Mouse (Mus musculus) R1 (cell line): ENCODE measurements at regions not wholly inside any gene's neighbourhood (a gene's known extent, or its start where the extent isn't known, plus 50 kb on each side); places are given as distances from the start of the nearest gene placed in this dataset.
"Not testable (repeated sequence)": the region's sequence is repeated elsewhere in the genome, so short reads cannot be mapped to it uniquely, and the experiment has no call there.

ENCODE experiments used
- DNase-seq: peaks from one replicate; pipeline ENCODE4 v3.0.0-alpha.2; 2018; ENCODE audit warnings: low read depth, low spot score

DNA sequence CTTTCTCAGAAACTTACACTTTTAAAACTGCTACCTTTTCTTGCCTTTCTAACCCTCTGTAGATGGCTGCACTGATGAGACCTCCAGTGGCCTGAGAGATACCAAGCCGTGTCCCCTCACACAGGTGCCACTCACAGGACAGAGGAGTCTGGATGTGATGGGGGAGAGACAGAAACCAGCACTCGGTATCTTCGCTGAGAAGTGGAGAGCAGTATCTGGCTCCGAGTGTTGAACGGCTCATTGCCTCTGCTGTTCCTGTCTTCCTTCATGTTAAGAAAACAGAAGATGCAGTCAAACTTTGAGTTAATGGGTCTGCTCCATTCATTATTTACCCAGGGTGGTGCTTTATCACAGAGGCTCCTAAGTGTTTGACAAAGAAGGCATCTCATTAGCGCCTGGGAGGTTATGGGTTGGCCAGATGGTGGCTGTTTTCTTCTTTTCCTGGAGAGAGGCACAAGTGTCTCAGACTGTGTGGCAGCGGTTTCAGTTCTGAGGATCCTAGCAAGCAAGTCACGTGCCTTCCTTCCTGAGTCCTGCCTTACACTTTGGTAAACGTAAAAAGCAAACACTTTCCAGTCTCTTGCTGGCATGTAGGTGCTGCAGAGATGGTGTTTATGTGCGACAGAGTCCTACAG, 248.6 kb downstream of the Sec16b start:
- DNase-seq = no peak

DNA sequence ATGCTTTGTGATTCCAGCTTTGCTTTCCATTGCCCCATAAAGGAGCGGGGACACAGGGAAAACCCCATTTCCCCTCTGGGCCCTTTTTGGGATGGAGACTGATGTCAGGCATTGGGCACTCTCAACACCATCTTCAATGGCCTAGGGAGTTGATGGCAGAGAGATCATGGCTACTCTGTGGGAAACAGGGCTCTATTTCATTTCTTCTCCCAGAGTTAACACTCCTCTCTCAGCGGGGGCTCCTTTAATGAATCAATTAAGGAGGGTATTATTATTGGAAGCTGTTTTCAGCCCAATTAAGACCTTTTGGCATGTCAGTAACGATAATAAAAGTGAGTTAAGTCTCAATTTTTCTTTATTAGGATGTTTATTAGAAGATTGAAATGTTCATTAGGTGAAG, 250.4 kb downstream of the Sec16b start:
- DNase-seq = no peak

DNA sequence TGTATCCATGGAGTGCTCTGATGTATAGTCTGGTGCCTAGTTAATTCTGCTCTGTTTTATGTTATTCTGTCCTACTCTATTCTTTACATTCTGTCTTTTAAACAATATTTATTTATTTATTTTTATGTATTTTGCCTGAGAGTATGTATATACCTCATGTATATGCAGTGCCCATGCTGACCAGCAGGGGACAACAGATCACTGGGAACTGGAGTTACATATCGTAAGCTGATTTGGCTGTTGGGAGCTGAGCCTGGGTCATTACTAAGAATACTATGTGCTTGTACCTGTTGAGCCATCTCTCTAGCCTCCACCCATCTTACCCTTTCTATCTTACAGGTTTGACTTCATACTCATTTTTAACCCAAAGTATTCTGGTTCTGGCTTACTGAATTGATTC, 251.8 kb downstream of the Sec16b start:
- peak; percentile 47 for DNase-seq

DNA sequence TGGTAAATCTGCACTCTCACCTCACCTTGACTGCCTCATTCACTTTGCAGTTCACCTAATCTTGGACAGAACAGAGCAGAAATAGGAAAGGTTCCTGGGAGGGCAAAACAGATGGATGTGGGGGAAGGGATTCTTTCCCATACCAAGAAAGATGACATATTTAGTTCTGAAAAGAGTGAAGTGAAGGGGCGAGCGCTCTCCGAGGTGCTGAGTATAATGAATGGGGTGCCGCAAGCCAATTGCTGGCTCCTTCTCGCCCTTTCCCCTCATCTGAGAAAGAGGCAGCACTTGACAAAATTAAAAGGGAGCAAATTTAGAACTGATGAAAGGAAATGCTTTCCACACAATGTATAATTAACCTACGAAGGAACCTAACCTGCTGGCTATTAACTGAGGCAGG, 261.7 kb downstream of the Sec16b start:
- peak; percentile 17 for DNase-seq

DNA sequence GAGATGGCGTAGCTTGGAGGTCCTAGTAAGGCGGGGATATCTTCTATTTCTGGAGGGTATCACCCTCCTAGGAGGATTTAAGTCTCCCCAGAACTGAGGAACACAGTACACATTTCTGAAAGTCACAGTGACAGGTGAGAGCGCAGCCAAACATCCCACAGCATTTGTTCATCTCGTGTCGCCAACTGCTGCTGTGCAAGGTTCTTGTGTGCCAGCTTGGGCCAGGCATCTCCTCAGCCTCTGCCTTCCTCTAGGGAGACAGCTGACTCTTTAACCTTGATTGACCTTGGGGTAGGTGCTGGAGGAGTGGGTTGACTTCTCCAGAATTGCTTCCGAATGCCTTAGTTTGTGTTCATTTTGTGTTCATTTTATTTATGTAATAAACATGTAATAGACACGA, 291.2 kb downstream of the Sec16b start:
- no peak for DNase-seq

DNA sequence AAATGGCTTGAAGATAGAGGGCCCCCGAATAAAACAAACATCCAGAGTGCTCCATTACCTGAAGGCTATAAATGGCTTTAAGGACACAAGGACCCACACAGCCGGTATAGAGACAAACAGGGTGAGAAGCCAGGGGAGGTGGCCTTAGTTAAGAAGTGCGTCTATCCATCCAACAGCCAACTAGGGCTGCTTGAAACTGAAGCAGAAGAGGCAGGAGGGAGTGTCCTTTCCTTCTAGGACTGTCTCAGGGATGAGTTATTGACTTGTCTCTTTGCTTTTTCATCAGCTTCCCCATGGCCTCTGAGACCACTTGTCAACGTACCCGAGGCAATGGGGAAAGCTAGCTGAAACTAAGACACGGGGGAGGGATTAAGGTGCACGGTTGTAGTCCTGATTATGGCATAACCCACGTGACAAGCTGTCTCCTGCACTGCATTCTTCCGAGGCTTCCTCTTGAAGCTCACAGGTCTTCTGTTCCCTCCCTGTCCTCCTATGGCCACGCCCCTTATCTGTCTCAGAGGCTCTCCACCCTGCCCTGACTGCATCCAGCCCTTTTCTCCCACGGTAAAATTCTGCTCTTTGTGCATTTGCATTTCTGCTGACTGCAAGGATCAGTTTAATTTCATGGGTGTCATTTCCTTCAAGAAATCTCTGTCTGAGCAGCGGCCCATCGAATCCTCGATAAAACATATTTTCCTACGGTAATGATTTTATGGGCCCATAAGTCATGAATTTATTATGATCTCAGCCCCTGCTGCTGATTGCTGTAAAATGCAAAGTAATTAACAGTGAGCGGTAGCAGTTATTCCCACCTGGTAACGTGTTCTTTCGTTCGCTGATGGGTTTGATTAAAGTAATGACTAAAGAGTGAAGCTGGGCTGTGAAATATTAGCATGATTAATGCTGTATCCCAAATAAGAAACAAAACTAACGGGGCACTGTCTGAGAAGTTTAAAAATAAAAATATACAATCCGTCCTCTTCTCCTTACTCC, 292.3 kb downstream of the Sec16b start:
- peak; percentile 3 for DNase-seq

DNA sequence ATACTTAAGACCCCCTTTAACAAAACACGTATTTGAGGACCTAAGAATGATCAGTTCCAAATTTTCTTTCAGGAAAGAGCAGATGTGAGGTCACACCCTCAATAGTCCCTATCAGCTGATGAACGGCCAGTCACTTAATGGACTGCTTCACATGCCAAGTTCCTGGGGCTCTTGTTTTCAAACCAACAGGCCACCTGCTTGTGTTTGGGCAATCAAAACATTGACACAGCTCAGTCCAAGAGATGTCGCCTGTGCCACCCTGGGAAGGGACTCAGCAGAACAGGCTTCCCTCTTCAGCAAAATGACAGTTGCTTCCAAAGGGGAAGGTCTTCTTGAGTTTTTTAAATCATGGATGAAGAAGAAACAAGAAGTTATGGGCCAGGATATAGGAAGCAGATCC, 294.6 kb downstream of the Sec16b start:
- DNase-seq = no peak

DNA sequence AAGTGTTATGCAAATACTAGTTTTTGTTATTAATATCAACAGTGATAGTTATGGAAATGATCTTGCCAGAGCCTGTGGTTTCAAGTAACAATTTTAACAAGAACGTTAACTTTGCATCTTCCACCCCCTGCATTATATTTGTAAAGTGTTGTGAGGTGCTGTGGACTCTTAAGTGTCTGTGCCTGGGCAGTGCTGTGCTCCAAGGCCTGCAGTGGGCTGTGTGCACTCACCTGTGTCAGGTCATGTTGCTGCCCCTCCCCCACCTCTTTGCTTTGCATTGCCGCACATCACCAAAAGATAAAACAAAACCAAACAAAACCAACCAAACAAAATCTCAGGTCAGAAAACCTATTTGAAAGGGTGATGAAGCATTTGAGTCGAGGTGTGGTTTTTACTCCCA, 297.7 kb downstream of the Sec16b start:
- no peak for DNase-seq

DNA sequence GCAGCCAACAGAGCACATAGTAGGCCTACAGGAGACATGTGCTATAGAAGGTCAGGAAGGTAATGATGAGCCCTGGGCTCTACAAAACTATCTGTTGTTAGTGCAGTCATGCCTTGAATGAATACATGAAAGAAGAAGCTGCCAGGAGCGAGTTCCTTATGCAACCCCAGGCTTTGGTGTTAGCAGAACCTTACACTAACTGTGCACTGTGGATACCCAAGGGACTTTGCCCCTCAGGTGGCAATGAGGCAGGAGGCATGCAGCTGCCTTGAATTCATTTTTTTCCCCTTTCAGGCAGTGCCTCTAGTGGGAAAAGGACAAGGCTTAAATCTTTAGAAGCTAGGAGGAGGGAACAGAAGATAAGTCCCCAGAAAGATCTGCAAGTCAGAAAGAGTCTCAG, 299.8 kb downstream of the Sec16b start:
- no peak for DNase-seq

DNA sequence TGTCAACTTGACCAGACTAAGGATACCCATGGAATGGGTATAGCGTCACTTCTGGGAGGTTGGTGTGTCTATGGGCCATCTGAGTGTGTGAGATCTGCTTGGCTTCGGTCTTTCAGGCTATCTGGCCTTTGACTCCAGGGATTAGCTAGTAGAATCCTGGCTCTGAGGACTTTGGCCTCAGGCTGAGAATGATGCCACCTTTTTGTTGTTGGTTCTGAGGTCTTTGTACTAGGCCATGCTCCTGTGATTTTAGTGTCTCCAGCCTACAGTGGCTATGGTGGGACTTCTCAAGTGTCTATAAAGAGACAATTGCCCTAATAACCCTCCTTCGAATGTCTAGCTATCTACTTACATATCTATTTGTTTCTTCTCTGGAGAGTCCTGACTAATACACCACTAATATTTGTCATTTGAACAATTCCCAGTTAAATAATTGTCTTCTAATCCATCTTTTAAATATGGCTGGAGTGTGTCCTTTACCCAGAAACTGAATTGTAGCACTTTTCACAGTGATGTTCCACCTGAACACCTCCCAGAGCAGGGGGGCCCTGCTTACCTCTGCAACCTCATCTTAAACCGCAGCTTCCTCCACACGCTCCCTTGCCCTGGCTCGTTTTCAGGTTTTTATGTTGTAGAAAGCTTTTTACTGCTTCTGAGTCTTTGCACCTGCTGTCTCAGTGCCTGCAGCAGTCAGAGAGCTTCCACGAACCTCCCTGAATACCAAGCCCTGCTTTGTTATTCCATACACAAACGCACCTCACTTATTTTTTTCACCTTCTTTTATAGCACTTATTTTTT, 303.3 kb downstream of the Sec16b start:
- DNase-seq = no peak

DNA sequence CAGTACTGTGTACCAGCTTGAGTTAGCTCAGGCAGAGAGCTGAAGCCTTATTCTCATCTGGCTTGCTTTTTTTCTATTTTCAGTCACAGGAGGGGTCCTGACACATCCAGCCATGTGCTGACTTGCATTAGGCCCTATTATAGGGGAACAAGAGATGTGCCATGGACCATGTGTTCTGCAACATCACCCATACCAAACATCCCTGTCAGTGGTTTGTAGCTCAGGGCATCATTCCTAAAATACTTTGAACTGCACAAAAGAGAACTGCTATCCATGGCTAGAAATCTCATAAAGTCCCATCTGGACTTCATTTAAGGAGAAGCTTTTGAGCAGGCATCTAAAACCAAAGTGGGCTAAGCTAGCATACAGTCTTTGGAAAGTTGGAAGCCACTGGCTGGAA, 304.1 kb downstream of the Sec16b start:
- no peak for DNase-seq

DNA sequence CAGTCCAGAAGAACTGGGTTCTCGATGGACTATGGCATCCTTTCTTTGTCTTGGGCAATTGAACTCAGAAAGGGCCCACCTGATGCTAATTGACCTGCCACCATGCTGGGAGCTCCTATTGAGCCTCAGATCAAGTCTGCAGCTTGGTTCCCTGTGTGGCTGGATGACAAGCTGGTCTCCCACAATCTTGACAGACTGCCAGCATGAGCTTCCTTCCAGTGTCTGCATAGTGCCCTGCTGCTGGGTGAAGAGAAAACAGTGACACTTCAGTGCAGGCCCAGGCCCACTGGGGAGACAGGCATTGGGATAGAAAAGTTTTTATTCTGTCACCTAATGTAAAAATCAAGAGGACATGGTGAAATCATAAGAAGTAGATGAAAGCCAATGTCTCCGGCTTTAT, 321.4 kb downstream of the Sec16b start:
- DNase-seq = no peak

DNA sequence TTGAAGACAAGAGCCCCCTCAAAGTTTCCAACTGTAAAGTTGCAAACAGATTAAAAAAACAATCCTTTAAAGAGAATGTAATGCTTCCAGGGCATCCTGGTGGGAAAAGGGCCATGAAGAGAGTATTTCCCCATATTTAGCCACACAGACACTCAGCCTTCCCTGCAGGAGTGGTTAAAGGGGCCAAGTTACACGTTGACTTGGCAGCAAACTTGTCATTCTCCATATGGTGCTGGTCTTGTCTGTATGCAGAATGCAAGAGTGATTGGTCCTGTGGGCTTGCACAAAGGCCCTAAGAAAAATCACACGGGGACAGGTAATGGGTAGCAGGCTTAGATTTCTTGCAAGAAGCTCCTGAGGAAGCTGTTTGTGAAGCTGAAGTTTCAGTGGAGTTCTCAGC, 325.0 kb downstream of the Sec16b start:
- DNase-seq = no peak

DNA sequence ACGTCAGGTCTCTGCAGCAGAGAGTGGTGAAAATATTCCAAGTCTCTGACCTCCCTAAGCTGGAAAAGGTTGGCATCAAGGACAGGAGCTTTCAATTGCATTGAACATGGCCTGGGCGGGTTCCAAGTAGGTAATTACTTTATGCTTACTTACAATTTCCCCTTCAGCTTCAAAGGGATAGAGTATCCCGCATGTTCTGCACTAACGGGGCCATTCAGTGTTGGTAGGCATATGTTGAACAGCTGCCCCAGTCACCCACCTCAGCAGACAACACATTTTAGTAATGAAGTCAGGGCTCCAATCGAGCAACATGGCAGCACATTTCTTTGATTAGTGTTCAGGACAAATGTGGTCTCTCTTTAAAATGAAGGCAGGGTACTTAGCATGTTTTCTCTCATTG, 366.2 kb downstream of the Sec16b start:
- no peak for DNase-seq

DNA sequence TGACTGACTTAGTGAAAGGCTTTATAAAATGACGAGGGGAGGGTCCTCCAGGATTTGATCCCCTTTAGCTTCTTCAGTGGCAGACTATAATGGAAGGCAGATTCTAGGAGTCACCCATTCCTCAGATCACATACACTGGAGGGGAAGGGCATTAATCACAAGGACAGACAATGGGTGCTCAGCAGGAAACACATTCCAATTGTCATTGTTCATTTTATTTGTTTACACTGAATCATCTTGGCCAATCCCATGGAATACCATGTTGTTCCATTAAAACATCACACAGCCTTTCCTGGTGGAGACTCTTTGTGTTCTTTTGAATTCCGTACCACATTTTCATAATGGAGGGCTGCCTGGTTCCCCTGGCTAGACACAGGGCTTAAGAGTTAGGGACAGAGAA, 368.5 kb downstream of the Sec16b start:
- peak; percentile 63 for DNase-seq

DNA sequence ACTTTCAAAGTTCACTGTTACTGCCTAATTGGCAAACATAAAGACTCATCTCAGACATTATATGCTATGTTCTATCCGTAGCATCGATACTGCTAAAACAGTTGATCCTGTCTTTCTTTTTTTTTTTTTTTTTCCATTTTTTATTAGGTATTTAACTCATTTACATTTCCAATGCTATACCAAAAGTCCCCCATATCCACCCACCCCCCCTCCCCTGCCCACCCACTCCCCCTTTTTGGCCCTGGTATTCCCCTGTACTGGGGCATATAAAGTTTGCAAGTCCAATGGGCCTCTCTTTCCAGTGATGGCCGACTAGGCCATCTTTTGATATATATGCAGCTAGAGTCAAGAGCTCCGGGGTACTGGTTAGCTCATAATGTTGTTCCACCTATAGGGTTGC, 370.6 kb downstream of the Sec16b start:
- DNase-seq = not testable (repeated sequence)

DNA sequence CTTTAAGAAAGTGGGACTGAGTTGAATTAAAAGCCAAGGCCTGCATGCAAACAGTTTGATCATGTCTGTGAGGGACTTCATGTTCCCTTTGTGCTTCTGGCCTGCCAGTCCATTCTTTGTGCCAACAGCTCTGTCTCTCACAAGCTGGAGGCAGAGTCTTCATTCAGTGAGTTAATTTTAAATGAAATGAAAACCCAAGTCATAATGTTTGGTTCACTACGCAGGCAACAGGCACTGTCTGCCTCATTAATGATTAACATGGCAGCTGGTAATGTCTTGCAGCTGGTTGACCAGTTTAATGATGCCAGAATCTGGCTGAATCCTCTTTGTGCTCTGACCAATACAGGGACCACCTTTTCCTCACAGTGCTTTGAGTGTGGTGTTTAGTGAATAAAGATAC, 380.6 kb downstream of the Sec16b start:
- no peak for DNase-seq

DNA sequence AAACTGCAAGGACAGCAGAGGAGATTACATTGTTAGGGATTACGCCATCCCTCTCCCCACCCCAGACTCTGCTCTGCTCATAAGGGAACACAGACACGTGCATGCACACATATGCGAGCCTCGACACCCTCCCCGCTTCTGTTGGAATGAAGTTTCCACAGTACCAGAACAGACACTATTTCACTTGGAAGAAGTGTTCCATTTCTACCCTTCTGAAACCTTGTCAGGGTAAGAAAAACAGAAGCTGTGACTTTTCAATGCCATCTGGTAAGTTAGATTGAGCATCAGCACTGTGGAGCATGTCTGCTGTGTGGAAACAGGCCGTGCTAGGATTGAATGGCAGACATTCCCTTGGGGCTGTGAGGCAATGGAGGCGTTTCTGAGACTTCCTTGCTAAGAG, 382.0 kb downstream of the Sec16b start:
- DNase-seq = no peak

DNA sequence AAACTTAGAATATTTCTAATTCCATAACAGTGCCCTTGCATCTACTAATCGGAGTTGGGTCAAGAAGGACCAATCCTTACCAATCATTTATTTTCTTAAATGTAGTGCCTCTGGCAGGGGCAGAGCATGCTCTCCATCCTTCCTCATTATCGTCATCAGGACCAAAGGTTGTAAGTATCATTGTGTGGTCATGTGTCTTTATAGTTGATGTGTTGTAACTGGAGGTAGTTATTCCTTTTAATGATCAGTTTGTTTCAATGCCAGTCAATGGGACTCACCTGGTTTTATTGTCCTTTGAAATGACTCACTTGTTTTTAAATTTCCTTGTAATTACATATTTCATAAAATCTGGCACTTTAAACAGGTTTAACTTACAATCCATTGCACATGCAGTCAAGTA, 399.6 kb downstream of the Sec16b start:
- DNase-seq = no peak

DNA sequence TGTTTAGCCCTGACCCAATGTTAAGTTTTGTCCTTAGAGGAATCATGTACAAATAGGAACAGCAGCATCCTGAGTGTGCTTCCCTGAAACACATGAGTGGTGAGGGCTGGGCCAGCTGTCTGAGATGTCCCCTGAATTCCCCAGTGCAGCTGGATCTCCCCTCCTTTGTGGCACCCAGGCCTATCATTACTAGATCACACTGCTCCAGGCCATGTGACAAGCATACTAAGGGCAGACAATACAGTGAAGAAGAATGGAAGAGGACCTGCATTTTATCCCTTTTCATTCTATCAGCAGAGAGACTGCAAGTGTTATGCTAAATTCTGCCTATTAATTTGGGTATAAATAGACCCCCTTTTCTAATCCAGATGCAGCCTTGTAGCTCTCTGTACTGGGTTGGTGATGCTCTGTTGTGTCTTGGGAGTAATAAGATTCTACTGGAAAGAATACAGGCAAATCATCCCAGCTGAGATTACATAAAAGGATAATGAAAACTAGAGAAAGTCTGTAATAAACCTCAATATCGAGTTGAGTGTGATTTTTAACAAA, 418.3 kb downstream of the Brinp2 start:
- DNase-seq = no peak

DNA sequence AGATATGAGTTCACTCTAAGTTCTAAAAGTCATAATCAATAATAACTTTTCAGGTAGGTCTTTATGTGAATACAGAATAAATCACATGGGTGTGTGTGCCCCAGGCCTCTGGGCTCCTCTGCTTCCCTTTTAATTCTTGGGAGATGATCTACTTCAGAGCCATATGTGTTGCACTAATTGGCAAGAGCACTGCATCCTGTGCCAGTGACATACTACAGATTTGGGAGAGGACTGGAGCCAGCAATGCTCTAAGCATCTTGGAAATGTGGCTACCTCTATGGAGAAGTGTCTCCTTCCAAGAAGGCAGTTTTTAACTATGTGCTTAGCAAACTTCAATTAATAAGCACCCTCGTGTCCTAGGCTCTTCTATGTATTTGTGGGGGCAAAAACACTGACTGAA, 416.6 kb downstream of the Brinp2 start:
- no peak for DNase-seq

DNA sequence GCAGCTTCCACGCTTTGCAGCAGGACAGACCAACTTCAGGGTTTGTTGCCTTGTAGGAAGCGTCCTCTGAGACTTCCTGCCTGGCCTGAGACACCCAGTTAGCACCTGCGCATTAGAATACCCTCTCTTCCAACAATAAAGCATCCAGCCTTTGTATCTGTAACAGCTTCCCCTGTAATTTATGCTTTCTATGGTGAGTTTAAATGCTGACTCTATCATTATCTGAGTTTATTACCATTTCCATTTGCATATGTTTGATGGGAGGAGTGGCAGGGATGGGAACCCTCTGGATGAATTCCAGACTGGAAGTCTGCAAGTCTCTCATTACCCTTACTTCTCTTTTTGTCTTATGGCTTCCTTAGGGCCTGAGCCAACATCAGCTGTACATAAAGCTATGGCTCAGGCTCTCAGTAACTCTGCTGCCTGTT, 415.8 kb downstream of the Brinp2 start:
- peak; percentile 6 for DNase-seq
